Mouse (Mus musculus): ENCODE data around the gene Gmds. TPM values are rescaled to one million over a fixed set of nuclear protein-coding genes. Genes with fewer than 3 reads are reported as not detected.

Gene Gmds
- polyA plus RNA-seq, 1 experiment from 2014 or later: 30.9 TPM

GRCm38 (mm10) chr13:31800581-31801576 is 537.7 kb downstream of the Gmds start:
- Histone ChIP-seq H3K4me2 (ENCODE audit: low read depth, low read length, severe bottlenecking) (peak overlapping the region; percentile 62), H3K9me3 (ENCODE audit: control insufficient read depth, low read length) (no peaks in the 10 kb centered on the region), H3K36me3 (ENCODE audit: control insufficient read depth, insufficient read depth, low read length) (no peaks in the 10 kb centered on the region), H3K4me1 (replicated peaks; ENCODE audit: control insufficient read depth, insufficient read depth, low read length) (peaks cover 14% of the 10 kb centered on the region), H3K27ac (ENCODE audit: low read depth, low read length) (no peak overlapping the region), H3K9ac (ENCODE audit: low read length) (peak overlapping the region; percentile 23; the same call in 1 of the 2 replicates), H3K27me3 (ENCODE audit: control insufficient read depth, insufficient read depth, low read length) (peaks cover 61% of the 10 kb centered on the region), H3K4me3 (ENCODE audit: low read depth, low read length) (peak overlapping the region; percentile 28)
- ATAC-seq (replicated peaks; ENCODE audit: low FRiP score) (peak; percentile 83), DNase-seq (ENCODE audit: low spot score) (peak; percentile 94)
- WGBS: 1% methylated on average over 43 of the region's 43 CpGs

- Histone ChIP-seq H3K9ac (ENCODE audit: low read length) (no peak overlapping the region), H3K27me3 (ENCODE audit: control insufficient read depth, insufficient read depth, low read length) (peaks cover 33% of the 10 kb centered on the region), H3K4me2 (ENCODE audit: low read depth, low read length, severe bottlenecking) (no peak overlapping the region), H3K9me3 (ENCODE audit: control insufficient read depth, low read length) (no peaks in the 10 kb centered on the region), H3K4me1 (replicated peaks; ENCODE audit: control insufficient read depth, insufficient read depth, low read length) (peaks cover 8% of the 10 kb centered on the region), H3K4me3 (ENCODE audit: low read depth, low read length) (no peak overlapping the region), H3K36me3 (ENCODE audit: control insufficient read depth, insufficient read depth, low read length) (no peaks in the 10 kb centered on the region), H3K27ac (ENCODE audit: low read depth, low read length) (no peak overlapping the region)
- 41% methylated on average over 9 of the region's 9 CpGs for WGBS
- ATAC-seq (replicated peaks; ENCODE audit: low FRiP score) (no peak), DNase-seq (ENCODE audit: low spot score) (no peak)
Measured at GRCm38 (mm10) chr13:31798075-31798474, 540.5 kb downstream of the Gmds start.

- H3K4me2 ChIP-seq (ENCODE audit: low read depth, low read length, severe bottlenecking): no peak overlapping the region
- H3K4me1 ChIP-seq (replicated peaks; ENCODE audit: control insufficient read depth, insufficient read depth, low read length): peaks cover 8% of the 10 kb centered on the region
- no peaks in the 10 kb centered on the region for H3K36me3 ChIP-seq (ENCODE audit: control insufficient read depth, insufficient read depth, low read length)
- no peak overlapping the region for H3K4me3 ChIP-seq (ENCODE audit: low read depth, low read length)
- no peak for DNase-seq (ENCODE audit: low spot score)
- no peak overlapping the region for H3K27ac ChIP-seq (ENCODE audit: low read depth, low read length)
- peaks cover 27% of the 10 kb centered on the region for H3K27me3 ChIP-seq (ENCODE audit: control insufficient read depth, insufficient read depth, low read length)
- no peak overlapping the region for H3K9ac ChIP-seq (ENCODE audit: low read length)
- ATAC-seq (replicated peaks; ENCODE audit: low FRiP score): no peak
- WGBS: 73% methylated on average over 10 of the region's 10 CpGs
- no peaks in the 10 kb centered on the region for H3K9me3 ChIP-seq (ENCODE audit: control insufficient read depth, low read length)
Measured at GRCm38 (mm10) chr13:31797346-31797745, 541.2 kb downstream of the Gmds start.

GRCm38 (mm10) chr13:31793163-31793562 is 545.4 kb downstream of the Gmds start:
- Histone ChIP-seq H3K9me3 (ENCODE audit: control insufficient read depth, low read length) (no peaks in the 10 kb centered on the region), H3K9ac (ENCODE audit: low read length) (no peak overlapping the region), H3K4me3 (ENCODE audit: low read depth, low read length) (no peak overlapping the region), H3K4me2 (ENCODE audit: low read depth, low read length, severe bottlenecking) (no peak overlapping the region), H3K27me3 (ENCODE audit: control insufficient read depth, insufficient read depth, low read length) (no peaks in the 10 kb centered on the region), H3K36me3 (ENCODE audit: control insufficient read depth, insufficient read depth, low read length) (no peaks in the 10 kb centered on the region), H3K27ac (ENCODE audit: low read depth, low read length) (no peak overlapping the region), H3K4me1 (replicated peaks; ENCODE audit: control insufficient read depth, insufficient read depth, low read length) (no peaks in the 10 kb centered on the region)
- ATAC-seq (replicated peaks; ENCODE audit: low FRiP score): no peak
- no peak for DNase-seq (ENCODE audit: low spot score)
- WGBS: 54% methylated on average over 5 of the region's 5 CpGs

GRCm38 (mm10) chr13:31792480-31793132 is 545.9 kb downstream of the Gmds start:
- 20% methylated on average over 17 of the region's 17 CpGs for WGBS
- ATAC-seq (replicated peaks; ENCODE audit: low FRiP score): peak; percentile 80
- Histone ChIP-seq H3K27me3 (ENCODE audit: control insufficient read depth, insufficient read depth, low read length) (no peaks in the 10 kb centered on the region), H3K9ac (ENCODE audit: low read length) (no peak overlapping the region), H3K4me1 (replicated peaks; ENCODE audit: control insufficient read depth, insufficient read depth, low read length) (no peaks in the 10 kb centered on the region), H3K9me3 (ENCODE audit: control insufficient read depth, low read length) (no peaks in the 10 kb centered on the region), H3K4me3 (ENCODE audit: low read depth, low read length) (no peak overlapping the region), H3K36me3 (ENCODE audit: control insufficient read depth, insufficient read depth, low read length) (no peaks in the 10 kb centered on the region), H3K4me2 (ENCODE audit: low read depth, low read length, severe bottlenecking) (no peak overlapping the region), H3K27ac (ENCODE audit: low read depth, low read length) (no peak overlapping the region)
- DNase-seq (ENCODE audit: low spot score): peak; percentile 83

GRCm38 (mm10) chr13:31784757-31785156 is 553.8 kb downstream of the Gmds start:
- Histone ChIP-seq H3K4me3 (ENCODE audit: low read depth, low read length) (no peak overlapping the region), H3K27me3 (ENCODE audit: control insufficient read depth, insufficient read depth, low read length) (no peaks in the 10 kb centered on the region), H3K9ac (ENCODE audit: low read length) (no peak overlapping the region), H3K4me1 (replicated peaks; ENCODE audit: control insufficient read depth, insufficient read depth, low read length) (no peaks in the 10 kb centered on the region), H3K27ac (ENCODE audit: low read depth, low read length) (no peak overlapping the region), H3K36me3 (ENCODE audit: control insufficient read depth, insufficient read depth, low read length) (no peaks in the 10 kb centered on the region), H3K4me2 (ENCODE audit: low read depth, low read length, severe bottlenecking) (no peak overlapping the region), H3K9me3 (ENCODE audit: control insufficient read depth, low read length) (no peaks in the 10 kb centered on the region)
- DNase-seq (ENCODE audit: low spot score) (no peak), ATAC-seq (replicated peaks; ENCODE audit: low FRiP score) (no peak)
- WGBS: 86% methylated on average over 7 of the region's 7 CpGs

GRCm38 (mm10) chr13:31782063-31782462 is 556.5 kb downstream of the Gmds start:
- no peak overlapping the region for H3K27ac ChIP-seq (ENCODE audit: low read depth, low read length)
- no peaks in the 10 kb centered on the region for H3K9me3 ChIP-seq (ENCODE audit: control insufficient read depth, low read length)
- DNase-seq (ENCODE audit: low spot score) (no peak), ATAC-seq (replicated peaks; ENCODE audit: low FRiP score) (no peak)
- no peak overlapping the region for H3K4me2 ChIP-seq (ENCODE audit: low read depth, low read length, severe bottlenecking)
- H3K4me3 ChIP-seq (ENCODE audit: low read depth, low read length): no peak overlapping the region
- no peaks in the 10 kb centered on the region; the same call in 1 of the 2 replicates for H3K4me1 ChIP-seq (replicated peaks; ENCODE audit: control insufficient read depth, insufficient read depth, low read length)
- WGBS: 92% methylated on average over 2 of the region's 2 CpGs
- no peak overlapping the region for H3K9ac ChIP-seq (ENCODE audit: low read length)
- no peaks in the 10 kb centered on the region for H3K27me3 ChIP-seq (ENCODE audit: control insufficient read depth, insufficient read depth, low read length)
- H3K36me3 ChIP-seq (ENCODE audit: control insufficient read depth, insufficient read depth, low read length): no peaks in the 10 kb centered on the region

GRCm38 (mm10) chr13:31780299-31780698 is 558.2 kb downstream of the Gmds start:
- H3K9ac ChIP-seq (ENCODE audit: low read length): no peak overlapping the region
- DNase-seq (ENCODE audit: low spot score) (no peak), ATAC-seq (replicated peaks; ENCODE audit: low FRiP score) (no peak)
- H3K27ac ChIP-seq (ENCODE audit: low read depth, low read length): no peak overlapping the region
- H3K36me3 ChIP-seq (ENCODE audit: control insufficient read depth, insufficient read depth, low read length): no peaks in the 10 kb centered on the region
- no peak overlapping the region for H3K4me2 ChIP-seq (ENCODE audit: low read depth, low read length, severe bottlenecking)
- H3K9me3 ChIP-seq (ENCODE audit: control insufficient read depth, low read length): no peaks in the 10 kb centered on the region
- no peaks in the 10 kb centered on the region; the same call in 1 of the 2 replicates for H3K4me1 ChIP-seq (replicated peaks; ENCODE audit: control insufficient read depth, insufficient read depth, low read length)
- H3K4me3 ChIP-seq (ENCODE audit: low read depth, low read length): no peak overlapping the region
- 93% methylated on average over 3 of the region's 3 CpGs for WGBS
- no peaks in the 10 kb centered on the region for H3K27me3 ChIP-seq (ENCODE audit: control insufficient read depth, insufficient read depth, low read length)
